Mouse (Mus musculus) limb, embryonic 10.5 days (tissue): ENCODE data around the gene Pde9a. TPM values are rescaled to one million over a fixed set of nuclear protein-coding genes. Genes with fewer than 3 reads are reported as not detected.

Source experiments
- DNase-seq: peaks from one replicate; pipeline ENCODE4 v3.0.0-alpha.2; 2017; ENCODE audit warnings: low spot score
- H3K27ac ChIP-seq: fragments of 300-500 bp; sonication (generic); 2 replicates; pipeline ENCODE4 v1.5.1; 2016; ENCODE audit warnings: mild to moderate bottlenecking
- H3K27me3 ChIP-seq: fragments of 300-500 bp; sonication (generic); 2 replicates; pipeline ENCODE4 v1.6.1; 2016; ENCODE audit warnings: low read depth, mild to moderate bottlenecking; ENCODE audit not compliant: poor library complexity, severe bottlenecking
- H3K36me3 ChIP-seq: fragments of 300-500 bp; sonication (generic); 2 replicates; pipeline ENCODE4 v1.6.1; 2016; ENCODE audit warnings: mild to moderate bottlenecking, moderate library complexity
- H3K4me1 ChIP-seq: fragments of 300-500 bp; sonication (generic); 2 replicates; pipeline ENCODE4 v1.6.1; 2016
- H3K4me3 ChIP-seq: fragments of 300-500 bp; sonication (generic); 2 replicates; pipeline ENCODE4 v1.5.1; 2016; ENCODE audit warnings: mild to moderate bottlenecking, moderate library complexity
- H3K9me3 ChIP-seq: fragments of 300-500 bp; sonication (generic); replicated peaks from 2 replicates; pipeline ENCODE4 v1.6.1; 2016; ENCODE audit warnings: mild to moderate bottlenecking
- WGBS: fragments of 180-500 bp; shearing (Covaris S2); methylation state at CpG from one replicate; pipeline ENCODE4 v1.1.7; 2016; 5-methylcytosine and 5-hydroxymethylcytosine counted together
- polyA plus RNA-seq: library from polyadenylated mRNA; unstranded; fragments of >200 nt; fragmentation: Nextera tagmentation; extraction: Ambion mirVana; gene quantifications from 2 replicates; pipeline ENCODE4 v1.2.1, GENCODE M21; 2016

Gene Pde9a
- polyA plus RNA-seq, 1 experiment from 2014 or later, result 27.2 TPM

DNA sequence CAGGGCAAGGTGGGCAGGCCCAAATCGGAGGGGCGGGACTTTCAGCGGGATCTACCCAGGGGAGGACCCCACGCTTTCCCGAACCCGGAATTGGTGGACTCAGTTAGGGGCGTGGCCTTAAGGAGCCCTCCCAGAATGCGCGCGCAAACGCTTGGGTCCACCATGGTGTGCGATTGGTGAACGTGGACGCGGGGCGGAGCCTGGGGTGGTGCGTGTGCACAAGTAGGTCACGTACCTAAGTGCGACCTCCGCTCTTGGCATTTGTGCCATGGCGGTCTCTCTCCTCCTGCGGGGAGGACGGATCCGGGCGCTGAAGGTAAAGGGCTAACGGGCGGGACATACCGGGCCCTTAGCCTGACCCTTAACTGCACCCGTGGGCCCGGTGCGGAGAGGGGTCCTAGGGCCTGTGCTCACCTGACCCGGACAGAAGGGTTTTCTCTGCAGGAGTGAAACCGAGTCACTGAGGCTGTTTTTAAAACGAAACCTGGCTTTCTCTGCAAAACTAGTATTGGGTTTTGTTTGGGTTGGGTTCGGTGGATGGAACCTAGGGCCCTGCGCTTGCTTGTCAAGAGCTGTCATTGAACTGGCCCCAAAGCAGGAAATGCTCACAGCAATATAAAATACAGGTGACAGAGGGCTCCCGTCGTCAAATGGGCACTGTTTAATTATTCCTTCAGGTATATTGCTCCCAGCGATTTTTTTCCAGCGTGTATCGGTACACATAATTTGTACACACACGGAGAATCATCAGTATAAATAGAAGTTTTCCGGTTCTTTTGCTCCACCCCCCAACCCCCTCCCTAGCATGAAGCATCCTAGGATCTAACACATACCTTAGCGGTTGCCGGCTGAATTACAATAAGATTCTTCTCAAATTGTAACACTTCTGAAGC is 134.2 kb downstream of the Pde9a start, which contains the start of the genes Wdr4 and Ndufv3:
Wdr4 (minus strand) TSS at position 35 of the 893 bp plus-strand sequence.
Ndufv3 (plus strand) TSS at position 170 of the 893 bp plus-strand sequence.
- DNase-seq, result peak; percentile 98
- Histone ChIP-seq H3K4me1 (peaks cover 16% of the 10 kb centered on the region), H3K9me3 (no peaks in the 10 kb centered on the region), H3K27me3 (no peaks in the 10 kb centered on the region), H3K27ac (peak within 1 kb of the TSS; percentile 86), H3K36me3 (peaks cover 28% of the 10 kb centered on the region), H3K4me3 (peak within 1 kb of the TSS; percentile 85)
- WGBS, result under 1% methylated on average over 45 of the region's 45 CpGs

GRCm38 (mm10) chr17:31520895-31521294 is 134.9 kb downstream of the Pde9a start:
- H3K4me1 ChIP-seq, result peaks cover 16% of the 10 kb centered on the region
- H3K27me3 ChIP-seq, result no peaks in the 10 kb centered on the region
- H3K27ac ChIP-seq, result no peak overlapping the region
- WGBS, result 26% methylated on average over 3 of the region's 3 CpGs
- H3K9me3 ChIP-seq, result no peaks in the 10 kb centered on the region
- DNase-seq, result no peak
- H3K4me3 ChIP-seq, result peak overlapping the region; percentile 85
- peaks cover 34% of the 10 kb centered on the region for H3K36me3 ChIP-seq

GRCm38 (mm10) chr17:31521948-31522347 is 135.9 kb downstream of the Pde9a start:
- Histone ChIP-seq H3K9me3 (no peaks in the 10 kb centered on the region), H3K4me1 (peaks cover 16% of the 10 kb centered on the region), H3K27ac (no peak overlapping the region), H3K4me3 (no peak overlapping the region), H3K36me3 (peaks cover 40% of the 10 kb centered on the region), H3K27me3 (no peaks in the 10 kb centered on the region)
- WGBS, result 94% methylated on average over 6 of the region's 6 CpGs
- DNase-seq, result no peak

- Histone ChIP-seq H3K36me3 (peaks cover 69% of the 10 kb centered on the region), H3K9me3 (no peaks in the 10 kb centered on the region), H3K27me3 (no peaks in the 10 kb centered on the region), H3K4me1 (peaks cover 16% of the 10 kb centered on the region), H3K4me3 (no peak overlapping the region), H3K27ac (no peak overlapping the region)
- WGBS, result 93% methylated on average over 4 of the region's 4 CpGs
- no peak for DNase-seq
Observed at GRCm38 (mm10) chr17:31525114-31525513, 139.1 kb downstream of the Pde9a start.

DNA sequence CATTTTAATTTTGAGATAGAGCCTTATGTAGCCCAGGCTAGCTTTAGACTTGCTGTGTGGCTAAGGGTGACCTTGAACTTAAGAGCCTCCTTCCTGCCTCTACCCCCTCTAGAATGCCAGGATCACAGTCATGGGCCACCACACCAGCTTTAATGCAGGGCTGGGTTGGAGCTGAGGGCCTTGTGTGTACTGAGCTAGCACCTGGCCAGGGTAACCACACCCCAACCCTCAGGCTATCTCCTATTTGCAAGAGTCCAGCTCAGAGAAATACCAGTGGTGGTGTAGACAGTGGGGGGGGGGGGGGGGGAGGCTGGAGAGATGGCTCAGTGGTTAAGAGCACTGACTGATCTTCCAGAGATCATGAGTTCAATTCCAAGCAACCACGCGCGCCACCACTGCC is 139.8 kb downstream of the Pde9a start:
- H3K36me3 ChIP-seq, result peaks cover 72% of the 10 kb centered on the region
- H3K27ac ChIP-seq, result no peak overlapping the region
- peaks cover 11% of the 10 kb centered on the region for H3K4me1 ChIP-seq
- H3K27me3 ChIP-seq, result no peaks in the 10 kb centered on the region
- no peak for DNase-seq
- 98% methylated on average over 3 of the region's 3 CpGs for WGBS
- H3K4me3 ChIP-seq, result no peak overlapping the region
- H3K9me3 ChIP-seq, result no peaks in the 10 kb centered on the region

Other genes starting within 250 kb of the Pde9a start
- not detected in 2 replicates for gene Tff2, start 241.9 kb upstream of the Pde9a start, polyA plus RNA-seq
- not detected in 2 replicates for gene Tff1, start 220.9 kb upstream of the Pde9a start, polyA plus RNA-seq
- gene Tmprss3, start 187.2 kb upstream of the Pde9a start, polyA plus RNA-seq, result not detected in 2 replicates
- 0.33 and 0.74 TPM in 2 replicates for gene Ubash3a, start 178.3 kb upstream of the Pde9a start, polyA plus RNA-seq
- gene Rsph1, start 108.8 kb upstream of the Pde9a start, polyA plus RNA-seq, result 0.62 and 0.90 TPM in 2 replicates
- gene Slc37a1, start 99.4 kb upstream of the Pde9a start, polyA plus RNA-seq, result 3.3 and 4.1 TPM in 2 replicates
- 69.5 and 73.2 TPM in 2 replicates for gene Wdr4, start 133.8 kb downstream of the Pde9a start, polyA plus RNA-seq
- gene Ndufv3, start 133.9 kb downstream of the Pde9a start, polyA plus RNA-seq, result 201 and 213 TPM in 2 replicates
- 37.6 and 40.2 TPM in 2 replicates for gene Pknox1, start 178.5 kb downstream of the Pde9a start, polyA plus RNA-seq